Mouse (Mus musculus): ENCODE results near the gene Tmem127. TPM values are rescaled to one million over a fixed set of nuclear protein-coding genes. Genes with fewer than 3 reads are reported as not detected.

The Tmem127 gene
- polyA plus RNA-seq, 1 experiment from 2014 or later: 13.7 TPM

DNA sequence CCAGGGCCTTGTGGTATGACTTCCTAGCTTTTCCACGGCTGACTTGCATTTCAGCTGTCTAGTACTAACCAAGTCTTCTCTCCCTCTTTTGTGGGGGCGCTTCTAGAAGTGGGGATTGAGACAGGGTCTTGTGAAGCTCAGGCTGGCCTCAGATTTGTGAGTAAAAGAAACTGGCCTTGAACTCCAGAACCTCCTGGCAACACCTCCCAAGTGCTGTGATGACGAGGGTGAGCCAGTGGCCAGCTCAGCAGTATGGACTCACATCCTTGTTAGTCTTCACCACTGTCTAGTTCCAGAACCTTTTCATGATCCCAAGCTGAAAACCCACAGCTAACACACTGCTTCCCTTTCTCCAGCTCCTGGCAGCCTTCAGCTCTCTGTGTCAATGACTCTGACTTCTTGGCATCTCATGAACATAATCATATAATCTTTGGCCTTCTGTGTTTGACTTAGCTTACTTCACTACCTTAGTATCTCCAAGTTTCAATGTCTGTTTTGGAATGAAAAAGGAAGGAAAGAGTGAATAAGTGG is 7.0 kb downstream of the Tmem127 start:
- WGBS (ENCODE audit: insufficient replicate concordance): 70% methylated on average over 3 of the region's 3 CpGs
- H3K36me3 ChIP-seq (ENCODE audit: control insufficient read depth, insufficient read depth, low read length): peaks cover 7% of the 10 kb centered on the region
- no peaks in the 10 kb centered on the region for H3K27me3 ChIP-seq (ENCODE audit: control insufficient read depth, insufficient read depth, low read length)
- ATAC-seq (replicated peaks; ENCODE audit: insufficient number of reproducible peaks, low FRiP score, low TSS enrichment): no peak
- no peak overlapping the region for H3K27ac ChIP-seq (ENCODE audit: low read depth, low read length)
- H3K9me3 ChIP-seq (replicated peaks; ENCODE audit: control insufficient read depth, low read length): no peaks in the 10 kb centered on the region
- H3K4me3 ChIP-seq (ENCODE audit: low read depth, low read length): no peak overlapping the region
- H3K4me2 ChIP-seq: no peak overlapping the region
- peaks cover 15% of the 10 kb centered on the region for H3K4me1 ChIP-seq (ENCODE audit: control insufficient read depth, insufficient read depth, low read length)
- H3K9ac ChIP-seq (ENCODE audit: low read depth, low read length): no peak overlapping the region

DNA sequence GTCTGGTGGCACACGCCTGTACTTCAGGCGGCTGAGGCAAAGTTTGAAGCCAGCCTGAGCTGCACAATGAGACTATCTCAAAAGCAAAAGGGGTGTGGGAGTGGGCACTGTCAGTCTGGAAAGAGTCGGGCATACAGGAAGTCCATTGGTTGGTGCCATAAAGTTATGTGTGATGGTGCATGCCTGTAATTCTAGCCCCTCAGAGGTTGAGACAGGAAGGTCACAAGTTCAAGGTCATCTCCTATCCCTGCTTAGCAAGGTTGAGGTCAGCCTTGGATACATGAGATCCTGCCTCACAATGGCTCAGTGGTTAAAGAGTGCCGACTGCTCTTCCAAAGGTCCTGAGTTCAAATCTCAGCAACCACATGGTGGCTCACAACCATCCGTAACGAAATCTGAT is 7.6 kb downstream of the Tmem127 start:
- 78% methylated on average over 6 of the region's 6 CpGs for WGBS (ENCODE audit: insufficient replicate concordance)
- ATAC-seq (replicated peaks; ENCODE audit: insufficient number of reproducible peaks, low FRiP score, low TSS enrichment): no peak
- peaks cover 15% of the 10 kb centered on the region for H3K4me1 ChIP-seq (ENCODE audit: control insufficient read depth, insufficient read depth, low read length)
- H3K36me3 ChIP-seq (ENCODE audit: control insufficient read depth, insufficient read depth, low read length): peaks cover 7% of the 10 kb centered on the region
- H3K27me3 ChIP-seq (ENCODE audit: control insufficient read depth, insufficient read depth, low read length): no peaks in the 10 kb centered on the region
- no peak overlapping the region for H3K9ac ChIP-seq (ENCODE audit: low read depth, low read length)
- no peak overlapping the region for H3K4me3 ChIP-seq (ENCODE audit: low read depth, low read length)
- H3K9me3 ChIP-seq (replicated peaks; ENCODE audit: control insufficient read depth, low read length): no peaks in the 10 kb centered on the region
- no peak overlapping the region for H3K4me2 ChIP-seq
- H3K27ac ChIP-seq (ENCODE audit: low read depth, low read length): no peak overlapping the region

GRCm38 (mm10) chr2:127259340-127259739 is 11.6 kb downstream of the Tmem127 start:
- H3K36me3 ChIP-seq (ENCODE audit: control insufficient read depth, insufficient read depth, low read length): peaks cover 7% of the 10 kb centered on the region
- no peak overlapping the region for H3K27ac ChIP-seq (ENCODE audit: low read depth, low read length)
- no peaks in the 10 kb centered on the region for H3K4me1 ChIP-seq (ENCODE audit: control insufficient read depth, insufficient read depth, low read length)
- no peak overlapping the region for H3K4me2 ChIP-seq
- no peak for ATAC-seq (replicated peaks; ENCODE audit: insufficient number of reproducible peaks, low FRiP score, low TSS enrichment)
- H3K9ac ChIP-seq (ENCODE audit: low read depth, low read length): no peak overlapping the region
- H3K27me3 ChIP-seq (ENCODE audit: control insufficient read depth, insufficient read depth, low read length): no peaks in the 10 kb centered on the region
- 85% methylated on average over 5 of the region's 5 CpGs for WGBS (ENCODE audit: insufficient replicate concordance)
- no peaks in the 10 kb centered on the region for H3K9me3 ChIP-seq (replicated peaks; ENCODE audit: control insufficient read depth, low read length)
- H3K4me3 ChIP-seq (ENCODE audit: low read depth, low read length): no peak overlapping the region

DNA sequence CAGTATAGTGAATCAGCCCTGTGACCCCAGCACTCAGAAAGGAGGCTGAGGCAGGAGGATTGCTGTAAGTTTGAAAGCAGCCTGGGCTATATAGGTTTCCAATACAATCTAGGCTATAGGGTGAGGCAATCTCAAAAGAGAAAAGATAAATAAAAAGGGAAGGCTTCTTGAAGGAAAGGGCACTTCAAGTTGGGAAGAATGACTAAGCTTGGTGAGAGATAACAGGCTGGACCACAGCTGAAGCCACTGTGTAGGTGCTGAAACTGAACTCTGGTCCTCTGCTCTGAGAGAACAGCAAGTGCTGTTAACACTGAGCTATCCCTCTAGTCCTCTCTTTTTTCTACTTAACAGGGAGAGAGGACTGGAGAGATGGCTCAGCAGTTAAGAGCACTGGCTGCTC is 14.8 kb downstream of the Tmem127 start:
- no peak overlapping the region for H3K4me3 ChIP-seq (ENCODE audit: low read depth, low read length)
- H3K4me2 ChIP-seq: no peak overlapping the region
- H3K27ac ChIP-seq (ENCODE audit: low read depth, low read length): no peak overlapping the region
- peaks cover 3% of the 10 kb centered on the region; the same call in 1 of the 2 replicates for H3K36me3 ChIP-seq (ENCODE audit: control insufficient read depth, insufficient read depth, low read length)
- no peak for ATAC-seq (replicated peaks; ENCODE audit: insufficient number of reproducible peaks, low FRiP score, low TSS enrichment)
- no peak overlapping the region for H3K9ac ChIP-seq (ENCODE audit: low read depth, low read length)
- no peaks in the 10 kb centered on the region for H3K27me3 ChIP-seq (ENCODE audit: control insufficient read depth, insufficient read depth, low read length)
- H3K4me1 ChIP-seq (ENCODE audit: control insufficient read depth, insufficient read depth, low read length): no peaks in the 10 kb centered on the region
- no peaks in the 10 kb centered on the region for H3K9me3 ChIP-seq (replicated peaks; ENCODE audit: control insufficient read depth, low read length)

- no peaks in the 10 kb centered on the region for H3K27me3 ChIP-seq (ENCODE audit: control insufficient read depth, insufficient read depth, low read length)
- H3K4me1 ChIP-seq (ENCODE audit: control insufficient read depth, insufficient read depth, low read length): peaks cover 3% of the 10 kb centered on the region; the same call in 1 of the 2 replicates
- H3K27ac ChIP-seq (ENCODE audit: low read depth, low read length): no peak overlapping the region
- H3K4me2 ChIP-seq: no peak overlapping the region
- no peaks in the 10 kb centered on the region for H3K36me3 ChIP-seq (ENCODE audit: control insufficient read depth, insufficient read depth, low read length)
- no peak overlapping the region for H3K9ac ChIP-seq (ENCODE audit: low read depth, low read length)
- 52% methylated on average over 4 of the region's 4 CpGs for WGBS (ENCODE audit: insufficient replicate concordance)
- H3K4me3 ChIP-seq (ENCODE audit: low read depth, low read length): no peak overlapping the region
- ATAC-seq (replicated peaks; ENCODE audit: insufficient number of reproducible peaks, low FRiP score, low TSS enrichment): no peak
- no peaks in the 10 kb centered on the region for H3K9me3 ChIP-seq (replicated peaks; ENCODE audit: control insufficient read depth, low read length)
Measured at GRCm38 (mm10) chr2:127267854-127268253, 20.1 kb downstream of the Tmem127 start.

GRCm38 (mm10) chr2:127269491-127270299 is 22.0 kb downstream of the Tmem127 start, which contains the start of gene Stard7:
Stard7 (plus strand) TSS chr2:127270218.
- H3K4me3 ChIP-seq (ENCODE audit: low read depth, low read length): peak within 1 kb of the TSS; percentile 87
- peak within 1 kb of the TSS; percentile 99 for H3K9ac ChIP-seq (ENCODE audit: low read depth, low read length)
- no peaks in the 10 kb centered on the region for H3K27me3 ChIP-seq (ENCODE audit: control insufficient read depth, insufficient read depth, low read length)
- H3K9me3 ChIP-seq (replicated peaks; ENCODE audit: control insufficient read depth, low read length): no peaks in the 10 kb centered on the region
- H3K27ac ChIP-seq (ENCODE audit: low read depth, low read length): peak within 1 kb of the TSS; percentile 96
- H3K4me2 ChIP-seq: peak within 1 kb of the TSS; percentile 80
- 1% methylated on average over 49 of the region's 49 CpGs for WGBS (ENCODE audit: insufficient replicate concordance)
- no peaks in the 10 kb centered on the region for H3K36me3 ChIP-seq (ENCODE audit: control insufficient read depth, insufficient read depth, low read length)
- H3K4me1 ChIP-seq (ENCODE audit: control insufficient read depth, insufficient read depth, low read length): peaks cover 5% of the 10 kb centered on the region
- ATAC-seq (replicated peaks; ENCODE audit: insufficient number of reproducible peaks, low FRiP score, low TSS enrichment): peak; percentile 99

GRCm38 (mm10) chr2:127270300-127271041 is 22.8 kb downstream of the Tmem127 start:
- H3K27ac ChIP-seq (ENCODE audit: low read depth, low read length): peak overlapping the region; percentile 96
- H3K9me3 ChIP-seq (replicated peaks; ENCODE audit: control insufficient read depth, low read length): no peaks in the 10 kb centered on the region
- H3K27me3 ChIP-seq (ENCODE audit: control insufficient read depth, insufficient read depth, low read length): no peaks in the 10 kb centered on the region
- H3K4me2 ChIP-seq: peak overlapping the region; percentile 80
- H3K36me3 ChIP-seq (ENCODE audit: control insufficient read depth, insufficient read depth, low read length): no peaks in the 10 kb centered on the region
- peaks cover 11% of the 10 kb centered on the region for H3K4me1 ChIP-seq (ENCODE audit: control insufficient read depth, insufficient read depth, low read length)
- under 1% methylated on average over 67 of the region's 75 CpGs for WGBS (ENCODE audit: insufficient replicate concordance)
- H3K4me3 ChIP-seq (ENCODE audit: low read depth, low read length): peak overlapping the region; percentile 87
- peak; percentile 94 for ATAC-seq (replicated peaks; ENCODE audit: insufficient number of reproducible peaks, low FRiP score, low TSS enrichment)
- H3K9ac ChIP-seq (ENCODE audit: low read depth, low read length): peak overlapping the region; percentile 99

DNA sequence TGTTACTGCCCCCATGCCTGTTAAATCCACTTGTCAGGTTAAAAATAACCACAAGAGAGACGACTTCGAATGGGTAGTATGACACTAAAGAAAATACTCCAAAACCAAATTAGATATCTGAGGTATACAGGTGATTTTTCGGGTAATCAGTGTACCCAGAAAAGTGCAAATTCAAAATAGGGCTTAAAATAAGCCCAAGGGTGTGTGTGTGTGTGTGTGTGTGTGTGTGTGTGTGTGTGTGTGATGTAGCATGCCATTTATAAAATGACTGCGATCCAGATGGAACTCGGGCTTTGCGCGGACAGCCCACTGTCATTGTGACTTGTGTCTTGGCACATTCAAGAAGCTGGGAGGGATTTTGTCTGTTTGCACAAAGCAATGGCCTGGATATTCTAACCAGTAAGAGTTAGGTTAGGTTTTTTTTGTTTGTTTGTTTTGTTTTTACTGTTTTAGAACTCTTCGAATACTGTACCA is 23.4 kb downstream of the Tmem127 start:
- Histone ChIP-seq H3K9me3 (replicated peaks; ENCODE audit: control insufficient read depth, low read length) (no peaks in the 10 kb centered on the region), H3K27me3 (ENCODE audit: control insufficient read depth, insufficient read depth, low read length) (no peaks in the 10 kb centered on the region), H3K27ac (ENCODE audit: low read depth, low read length) (peak overlapping the region; percentile 96), H3K4me1 (ENCODE audit: control insufficient read depth, insufficient read depth, low read length) (peaks cover 11% of the 10 kb centered on the region), H3K9ac (ENCODE audit: low read depth, low read length) (peak overlapping the region; percentile 99), H3K4me2 (peak overlapping the region; percentile 80), H3K4me3 (ENCODE audit: low read depth, low read length) (peak overlapping the region; percentile 87), H3K36me3 (ENCODE audit: control insufficient read depth, insufficient read depth, low read length) (no peaks in the 10 kb centered on the region)
- no peak for ATAC-seq (replicated peaks; ENCODE audit: insufficient number of reproducible peaks, low FRiP score, low TSS enrichment)
- WGBS (ENCODE audit: insufficient replicate concordance): 13% methylated on average over 8 of the region's 8 CpGs
